Mouse (Mus musculus): ENCODE results near the gene Nptn. TPM values are rescaled to one million over a fixed set of nuclear protein-coding genes. Genes with fewer than 3 reads are reported as not detected.
A peak's percentile ranks its signal among the peaks of the same experiment; 100 is the strongest.

The Nptn gene
- polyA plus RNA-seq, 1 experiment from 2014 or later = 85.5 TPM

DNA sequence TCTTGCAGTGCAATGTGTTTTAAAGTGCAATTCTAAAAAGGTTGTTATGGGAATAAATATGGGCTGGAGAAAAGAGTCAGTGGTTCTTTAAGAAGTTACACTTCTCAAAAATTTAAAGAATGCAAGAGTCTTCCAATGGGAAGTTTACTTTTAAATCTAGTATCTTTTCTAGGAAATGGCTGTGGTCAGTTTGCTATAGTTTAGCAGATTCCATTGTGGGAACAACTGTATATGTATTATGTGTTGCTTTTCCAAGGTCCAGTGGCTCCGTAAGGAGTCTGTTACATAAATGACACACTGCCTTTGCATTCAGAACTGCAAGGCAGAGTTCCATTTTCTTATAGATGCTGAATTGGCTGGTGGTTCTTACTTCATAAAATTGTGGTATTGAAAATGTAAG is 41.0 kb downstream of the Nptn start:
- peaks cover 8% of the 10 kb centered on the region for H3K36me3 ChIP-seq (ENCODE audit: control insufficient read depth, insufficient read depth)
- H3K4me1 ChIP-seq (ENCODE audit: control insufficient read depth, low read depth, low read length) = no peaks in the 10 kb centered on the region; the same call in 1 of the 2 replicates
- H3K4me2 ChIP-seq (ENCODE audit: low read depth, low read length) = no peak overlapping the region
- H3K9ac ChIP-seq (ENCODE audit: low read depth, low read length) = no peak overlapping the region
- WGBS (ENCODE audit: insufficient replicate concordance) = 79% methylated on average over 1 of the region's 1 CpGs
- no peaks in the 10 kb centered on the region for H3K27me3 ChIP-seq (ENCODE audit: control insufficient read depth, insufficient read depth, low read depth, low read length)
- H3K4me3 ChIP-seq (ENCODE audit: low read depth, low read length) = no peak overlapping the region
- H3K27ac ChIP-seq (ENCODE audit: low read length) = no peak overlapping the region
- no peaks in the 10 kb centered on the region for H3K9me3 ChIP-seq (replicated peaks; ENCODE audit: control insufficient read depth, low read length)
- no peak for ATAC-seq (ENCODE audit: low read depth)

DNA sequence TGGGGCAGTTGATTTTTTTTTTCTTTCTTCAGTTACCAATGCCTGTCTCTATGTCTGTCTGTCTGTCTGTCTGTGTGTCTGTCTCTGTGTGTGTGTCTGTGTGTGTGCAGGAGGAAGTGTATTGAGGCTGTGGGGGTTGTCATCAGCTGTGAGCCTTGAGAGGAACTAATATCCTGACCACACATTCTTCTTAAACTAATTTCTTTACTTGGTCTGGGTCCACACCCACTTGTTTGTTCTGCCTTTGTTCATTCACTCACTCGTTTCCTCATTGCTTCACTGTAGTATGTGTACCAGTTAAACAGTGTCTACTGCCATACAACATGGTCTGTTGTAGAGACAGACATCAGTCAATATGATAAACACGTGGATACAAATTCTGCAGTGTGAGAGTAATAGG is 45.2 kb downstream of the Nptn start:
- H3K4me2 ChIP-seq (ENCODE audit: low read depth, low read length) = no peak overlapping the region
- H3K36me3 ChIP-seq (ENCODE audit: control insufficient read depth, insufficient read depth) = peaks cover 26% of the 10 kb centered on the region
- H3K4me3 ChIP-seq (ENCODE audit: low read depth, low read length) = no peak overlapping the region
- no peaks in the 10 kb centered on the region for H3K9me3 ChIP-seq (replicated peaks; ENCODE audit: control insufficient read depth, low read length)
- no peak for ATAC-seq (ENCODE audit: low read depth)
- no peaks in the 10 kb centered on the region for H3K27me3 ChIP-seq (ENCODE audit: control insufficient read depth, insufficient read depth, low read depth, low read length)
- H3K27ac ChIP-seq (ENCODE audit: low read length) = no peak overlapping the region
- no peak overlapping the region for H3K9ac ChIP-seq (ENCODE audit: low read depth, low read length)
- whole genome bisulfite sequencing (ENCODE audit: insufficient replicate concordance) = 41% methylated on average over 2 of the region's 2 CpGs
- H3K4me1 ChIP-seq (ENCODE audit: control insufficient read depth, low read depth, low read length) = no peaks in the 10 kb centered on the region

DNA sequence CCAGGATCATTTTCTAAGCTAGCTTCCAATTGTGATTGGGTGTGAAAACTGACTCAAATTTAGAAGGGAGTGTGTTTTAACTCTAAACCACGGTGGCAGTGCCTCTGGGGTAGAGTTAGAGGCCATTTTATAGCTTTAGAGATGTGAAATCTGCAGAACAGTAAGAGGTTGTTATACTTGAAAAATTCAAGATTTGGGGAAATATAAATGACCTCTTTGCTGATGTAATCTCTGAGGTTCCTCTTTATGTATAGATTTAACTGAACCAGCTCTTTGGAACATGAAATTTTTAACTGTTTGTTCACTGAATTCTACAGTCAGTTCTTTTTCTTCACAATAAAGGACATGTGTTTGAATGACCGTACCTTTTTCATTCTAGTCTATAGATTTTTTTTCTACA is 48.4 kb downstream of the Nptn start:
- Histone ChIP-seq H3K4me3 (ENCODE audit: low read depth, low read length) (no peak overlapping the region), H3K36me3 (ENCODE audit: control insufficient read depth, insufficient read depth) (peaks cover 25% of the 10 kb centered on the region), H3K4me2 (ENCODE audit: low read depth, low read length) (no peak overlapping the region), H3K27ac (ENCODE audit: low read length) (no peak overlapping the region), H3K9me3 (replicated peaks; ENCODE audit: control insufficient read depth, low read length) (no peaks in the 10 kb centered on the region), H3K9ac (ENCODE audit: low read depth, low read length) (no peak overlapping the region), H3K27me3 (ENCODE audit: control insufficient read depth, insufficient read depth, low read depth, low read length) (no peaks in the 10 kb centered on the region), H3K4me1 (ENCODE audit: control insufficient read depth, low read depth, low read length) (no peaks in the 10 kb centered on the region)
- WGBS (ENCODE audit: insufficient replicate concordance) = 73% methylated on average over 2 of the region's 2 CpGs
- no peak for ATAC-seq (ENCODE audit: low read depth)

DNA sequence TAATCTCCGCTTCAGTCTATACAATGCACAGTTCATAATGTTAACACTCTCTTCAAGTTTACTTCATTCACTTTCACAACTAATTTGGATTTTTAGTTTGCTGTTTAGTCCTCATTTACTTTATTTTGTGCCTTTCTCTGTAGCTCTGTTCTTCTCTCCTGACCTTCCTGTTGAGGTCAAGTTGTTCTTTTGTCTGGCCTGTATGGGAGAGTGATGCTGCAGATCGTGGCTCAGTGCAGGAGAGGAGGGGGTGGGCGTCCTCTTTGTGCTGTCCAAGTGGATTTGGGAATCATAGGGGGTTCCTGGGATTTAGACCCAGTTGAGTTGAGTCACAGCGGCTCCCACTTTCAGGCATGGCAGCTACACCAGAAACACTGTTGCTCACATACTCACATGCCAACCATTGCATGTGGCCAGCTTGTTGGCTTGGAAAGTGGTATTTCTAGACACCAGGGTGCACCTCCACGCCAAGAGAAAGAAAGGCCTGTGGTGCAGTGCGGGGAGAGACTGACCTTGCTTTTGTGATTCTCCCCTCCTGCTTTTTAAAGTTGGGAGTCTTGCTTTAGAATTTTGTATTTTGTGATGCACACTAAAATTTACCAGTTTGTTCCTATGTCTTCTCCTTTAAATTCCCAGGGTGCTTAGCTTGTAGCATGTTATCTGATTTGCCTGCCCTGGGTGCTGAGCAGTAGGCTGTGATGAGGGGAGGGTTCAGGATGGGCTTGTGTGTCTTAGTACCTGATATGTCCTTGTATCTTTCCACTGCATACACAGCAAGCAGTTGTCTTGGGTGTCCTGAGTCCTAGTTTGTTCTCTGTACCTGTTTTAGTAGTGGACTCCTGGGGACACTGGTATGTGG is 66.6 kb downstream of the Nptn start:
- Histone ChIP-seq H3K27me3 (ENCODE audit: control insufficient read depth, insufficient read depth, low read depth, low read length) (no peaks in the 10 kb centered on the region), H3K9ac (ENCODE audit: low read depth, low read length) (no peak overlapping the region), H3K4me3 (ENCODE audit: low read depth, low read length) (no peak overlapping the region), H3K4me2 (ENCODE audit: low read depth, low read length) (no peak overlapping the region), H3K36me3 (ENCODE audit: control insufficient read depth, insufficient read depth) (peaks cover 26% of the 10 kb centered on the region), H3K27ac (ENCODE audit: low read length) (peak overlapping the region; percentile 17), H3K4me1 (ENCODE audit: control insufficient read depth, low read depth, low read length) (peaks cover 11% of the 10 kb centered on the region), H3K9me3 (replicated peaks; ENCODE audit: control insufficient read depth, low read length) (no peaks in the 10 kb centered on the region)
- WGBS (ENCODE audit: insufficient replicate concordance) = 78% methylated on average over 6 of the region's 6 CpGs
- peak; percentile 70 for ATAC-seq (ENCODE audit: low read depth)

DNA sequence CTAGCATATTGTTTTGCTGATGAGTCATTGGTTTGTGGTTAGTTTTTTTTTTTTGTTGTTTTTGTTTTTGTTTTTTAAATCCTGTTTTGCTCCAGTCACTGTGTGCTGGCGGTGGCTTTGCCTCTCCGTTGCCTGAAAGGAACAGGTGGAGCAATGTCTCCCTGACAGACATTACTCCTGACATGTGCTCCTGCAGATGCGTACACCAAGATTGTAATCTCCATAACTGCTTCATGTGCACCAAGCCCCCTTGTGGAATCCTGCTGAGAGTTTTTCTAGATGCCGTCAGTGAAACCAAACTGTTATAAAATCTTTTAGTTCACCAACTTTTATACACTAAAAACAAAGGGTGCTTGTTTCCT is 67.2 kb downstream of the Nptn start:
- no peak overlapping the region for H3K4me3 ChIP-seq (ENCODE audit: low read depth, low read length)
- no peak overlapping the region for H3K9ac ChIP-seq (ENCODE audit: low read depth, low read length)
- H3K9me3 ChIP-seq (replicated peaks; ENCODE audit: control insufficient read depth, low read length) = no peaks in the 10 kb centered on the region
- peaks cover 12% of the 10 kb centered on the region for H3K4me1 ChIP-seq (ENCODE audit: control insufficient read depth, low read depth, low read length)
- no peaks in the 10 kb centered on the region for H3K27me3 ChIP-seq (ENCODE audit: control insufficient read depth, insufficient read depth, low read depth, low read length)
- H3K27ac ChIP-seq (ENCODE audit: low read length) = no peak overlapping the region; the same call in 1 of the 2 replicates
- 33% methylated on average over 4 of the region's 4 CpGs for WGBS (ENCODE audit: insufficient replicate concordance)
- ATAC-seq (ENCODE audit: low read depth) = no peak
- peaks cover 20% of the 10 kb centered on the region for H3K36me3 ChIP-seq (ENCODE audit: control insufficient read depth, insufficient read depth)
- H3K4me2 ChIP-seq (ENCODE audit: low read depth, low read length) = no peak overlapping the region

DNA sequence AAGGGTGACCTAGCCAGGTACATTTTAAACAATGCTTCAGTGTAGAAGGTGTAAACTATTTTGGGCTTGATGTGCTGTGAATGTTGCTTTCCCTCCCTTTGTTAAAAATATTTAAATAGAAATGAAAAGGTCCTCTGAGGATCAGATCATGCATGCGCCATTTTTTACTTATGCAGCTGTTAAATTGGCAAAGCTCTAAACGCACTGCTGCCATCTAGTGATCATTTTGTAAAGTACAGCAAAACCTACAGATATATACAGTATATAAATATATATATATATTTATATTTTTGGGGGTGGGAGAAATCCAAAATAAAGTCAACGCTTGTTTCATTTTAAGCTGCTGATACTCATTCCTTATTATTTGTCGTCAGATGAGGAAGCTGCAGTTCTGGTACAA is 70.0 kb downstream of the Nptn start:
- WGBS (ENCODE audit: insufficient replicate concordance) = 47% methylated on average over 4 of the region's 4 CpGs

DNA sequence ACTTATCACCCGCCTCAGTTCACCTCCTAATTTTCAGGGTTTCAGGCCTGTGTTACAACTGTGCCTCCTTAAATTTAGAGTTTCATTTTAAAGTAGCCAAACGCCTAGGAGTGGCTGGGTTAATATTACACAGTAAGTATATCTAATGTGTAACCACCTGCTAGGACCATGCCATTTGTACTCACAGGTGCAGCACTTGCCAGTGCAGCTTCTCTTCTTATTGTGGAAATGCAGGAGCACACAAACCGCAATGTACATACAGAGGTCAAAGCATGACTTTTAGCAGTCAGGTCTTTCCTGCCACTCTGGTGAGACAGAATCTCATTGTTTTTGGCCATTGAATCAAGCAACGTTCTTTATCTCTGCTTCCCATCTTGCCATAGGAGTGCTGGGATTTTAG is 72.5 kb downstream of the Nptn start:
- WGBS (ENCODE audit: insufficient replicate concordance) = 59% methylated on average over 4 of the region's 4 CpGs

More for the DNA sequence above, 70.0 kb downstream of the Nptn start:
- Histone ChIP-seq H3K4me3 (ENCODE audit: low read depth, low read length) (no peak overlapping the region), H3K4me2 (ENCODE audit: low read depth, low read length) (no peak overlapping the region), H3K36me3 (ENCODE audit: control insufficient read depth, insufficient read depth) (peaks cover 23% of the 10 kb centered on the region), H3K4me1 (ENCODE audit: control insufficient read depth, low read depth, low read length) (peaks cover 27% of the 10 kb centered on the region), H3K9me3 (replicated peaks; ENCODE audit: control insufficient read depth, low read length) (no peaks in the 10 kb centered on the region), H3K27me3 (ENCODE audit: control insufficient read depth, insufficient read depth, low read depth, low read length) (no peaks in the 10 kb centered on the region), H3K27ac (ENCODE audit: low read length) (no peak overlapping the region), H3K9ac (ENCODE audit: low read depth, low read length) (no peak overlapping the region)
- ATAC-seq (ENCODE audit: low read depth) = no peak

DNA sequence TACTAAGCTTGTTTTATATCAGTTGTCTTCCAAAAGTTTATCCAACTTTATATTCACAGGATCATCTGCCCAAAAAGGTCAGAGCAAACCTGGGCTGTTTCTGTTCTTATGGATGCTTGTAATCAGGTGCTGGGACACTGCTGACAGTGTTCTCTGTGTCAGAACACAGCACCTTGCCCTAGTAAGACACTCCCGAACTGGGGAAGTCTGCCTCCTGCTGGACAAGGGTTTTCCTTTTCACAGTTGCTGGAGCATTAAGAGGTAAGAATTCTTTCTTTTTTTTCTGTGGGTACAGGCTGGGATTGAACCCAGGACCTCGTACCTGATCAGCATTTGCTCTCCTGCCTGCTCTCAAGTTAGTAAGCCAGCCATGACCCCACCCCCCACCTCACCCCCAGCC is 74.4 kb downstream of the Nptn start:
- peak overlapping the region; percentile 28 for H3K9ac ChIP-seq (ENCODE audit: low read depth, low read length)
- H3K4me3 ChIP-seq (ENCODE audit: low read depth, low read length) = peak overlapping the region; percentile 18
- peak; percentile 22; the same call in 1 of the 2 replicates for ATAC-seq (ENCODE audit: low read depth)
- H3K27ac ChIP-seq (ENCODE audit: low read length) = peak overlapping the region; percentile 95
- no peaks in the 10 kb centered on the region for H3K27me3 ChIP-seq (ENCODE audit: control insufficient read depth, insufficient read depth, low read depth, low read length)
- no peaks in the 10 kb centered on the region for H3K9me3 ChIP-seq (replicated peaks; ENCODE audit: control insufficient read depth, low read length)
- H3K4me2 ChIP-seq (ENCODE audit: low read depth, low read length) = peak overlapping the region; percentile 54
- peaks cover 18% of the 10 kb centered on the region for H3K36me3 ChIP-seq (ENCODE audit: control insufficient read depth, insufficient read depth)
- 39% methylated on average over 2 of the region's 2 CpGs for WGBS (ENCODE audit: insufficient replicate concordance)
- peaks cover 50% of the 10 kb centered on the region for H3K4me1 ChIP-seq (ENCODE audit: control insufficient read depth, low read depth, low read length)

More for the DNA sequence above, 72.5 kb downstream of the Nptn start:
- Histone ChIP-seq H3K36me3 (ENCODE audit: control insufficient read depth, insufficient read depth) (peaks cover 23% of the 10 kb centered on the region), H3K4me2 (ENCODE audit: low read depth, low read length) (peak overlapping the region; percentile 4; the same call in 1 of the 2 replicates), H3K9me3 (replicated peaks; ENCODE audit: control insufficient read depth, low read length) (no peaks in the 10 kb centered on the region), H3K9ac (ENCODE audit: low read depth, low read length) (no peak overlapping the region), H3K27ac (ENCODE audit: low read length) (no peak overlapping the region), H3K27me3 (ENCODE audit: control insufficient read depth, insufficient read depth, low read depth, low read length) (no peaks in the 10 kb centered on the region), H3K4me3 (ENCODE audit: low read depth, low read length) (no peak overlapping the region), H3K4me1 (ENCODE audit: control insufficient read depth, low read depth, low read length) (peaks cover 34% of the 10 kb centered on the region)
- ATAC-seq (ENCODE audit: low read depth) = no peak

DNA sequence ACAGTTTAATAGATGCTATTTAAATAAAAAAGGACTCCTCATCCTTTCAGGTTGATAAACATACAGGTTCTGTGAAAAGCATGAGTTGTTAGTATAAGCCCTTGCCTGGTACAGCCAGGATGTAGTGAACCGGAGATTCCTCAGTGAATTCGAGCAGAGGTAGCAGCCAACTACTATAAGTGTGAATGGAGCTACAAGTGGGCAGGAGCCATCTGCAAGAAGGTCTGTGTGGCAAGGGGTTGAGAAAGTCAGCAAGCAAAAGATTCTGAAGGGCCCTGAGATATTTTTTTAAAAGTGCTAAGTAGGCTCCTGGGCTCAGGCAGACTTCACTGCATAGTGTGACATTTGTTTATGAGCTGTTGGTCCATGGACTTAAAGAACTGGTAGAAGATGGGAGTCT is 74.8 kb downstream of the Nptn start:
- peak overlapping the region; percentile 95 for H3K27ac ChIP-seq (ENCODE audit: low read length)

More for the DNA sequence above, 74.8 kb downstream of the Nptn start:
- Histone ChIP-seq H3K4me1 (ENCODE audit: control insufficient read depth, low read depth, low read length) (peaks cover 55% of the 10 kb centered on the region), H3K9me3 (replicated peaks; ENCODE audit: control insufficient read depth, low read length) (no peaks in the 10 kb centered on the region), H3K4me3 (ENCODE audit: low read depth, low read length) (peak overlapping the region; percentile 18), H3K9ac (ENCODE audit: low read depth, low read length) (peak overlapping the region; percentile 28), H3K36me3 (ENCODE audit: control insufficient read depth, insufficient read depth) (peaks cover 15% of the 10 kb centered on the region), H3K27me3 (ENCODE audit: control insufficient read depth, insufficient read depth, low read depth, low read length) (no peaks in the 10 kb centered on the region), H3K4me2 (ENCODE audit: low read depth, low read length) (peak overlapping the region; percentile 54)
- ATAC-seq (ENCODE audit: low read depth) = no peak
- WGBS (ENCODE audit: insufficient replicate concordance) = 80% methylated on average over 2 of the region's 2 CpGs

All from liver, embryonic 16.5 days (tissue).